Mouse (Mus musculus): Measurements from ENCODE around the gene Ndufs8. TPM values are rescaled to one million over a fixed set of nuclear protein-coding genes. Genes with fewer than 3 reads are reported as not detected.

The Ndufs8 gene
- polyA plus RNA-seq, 1 experiment: 91.7 TPM

DNA sequence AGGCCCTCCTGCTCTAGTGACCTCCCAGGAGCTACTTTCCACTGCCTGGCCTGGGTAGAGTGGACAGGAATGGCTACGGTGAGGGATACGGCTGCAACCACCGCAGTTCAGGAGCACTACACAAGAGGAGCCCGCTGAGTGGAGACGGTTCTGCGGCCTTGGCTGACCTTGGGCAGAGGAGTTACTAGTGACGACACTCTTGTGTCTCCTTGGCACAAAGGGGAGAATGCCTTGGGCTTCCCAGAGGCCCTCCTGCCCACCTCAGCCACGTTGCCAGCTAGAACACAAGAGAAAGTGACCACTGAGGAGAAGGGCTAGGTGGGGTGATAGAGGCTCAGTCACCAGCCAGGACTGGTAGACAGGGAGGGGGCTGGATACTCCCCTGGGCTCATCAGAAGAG, 11.6 kb upstream of the Ndufs8 start:
- H3K27ac ChIP-seq (ENCODE audit: insufficient read depth, low read length): no peak overlapping the region
- no peaks in the 10 kb centered on the region for H3K9me3 ChIP-seq (replicated peaks; ENCODE audit: control insufficient read depth, insufficient read depth, low read length, poor library complexity, severe bottlenecking)

DNA sequence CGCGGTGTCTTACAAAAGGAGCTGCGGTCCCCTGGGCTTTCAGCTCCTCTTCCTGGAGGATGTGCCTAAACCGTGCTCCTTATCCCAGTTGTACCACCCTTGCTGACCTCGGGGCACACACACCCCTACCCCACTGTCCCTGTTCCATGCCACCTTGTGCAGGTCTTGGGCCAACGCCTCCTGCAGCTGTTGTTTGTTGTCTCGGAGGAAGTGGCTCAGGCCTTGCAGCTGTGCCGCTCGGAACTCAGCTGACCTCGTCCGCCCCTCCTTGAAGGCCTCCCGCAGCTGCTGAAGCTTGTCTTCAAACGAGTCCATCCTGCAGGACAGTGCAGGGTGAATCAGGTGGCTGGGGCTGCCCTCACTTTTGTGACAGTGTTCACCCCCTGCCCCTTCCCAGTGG, 11.0 kb upstream of the Ndufs8 start:
- H3K27ac ChIP-seq (ENCODE audit: insufficient read depth, low read length): no peak overlapping the region
- no peak overlapping the region for H3K4me3 ChIP-seq (ENCODE audit: low read depth, low read length)
- peaks cover 6% of the 10 kb centered on the region for H3K4me1 ChIP-seq (ENCODE audit: control insufficient read depth, insufficient read depth, low read length)
- no peaks in the 10 kb centered on the region for H3K27me3 ChIP-seq (ENCODE audit: control insufficient read depth, insufficient read depth, low read length, poor library complexity, severe bottlenecking)
- TF ChIP-seq EP300 (IDR thresholded peaks at IDR 0.05; ENCODE audit: insufficient read depth, low read depth, low read length) (no peak), CTCF (IDR thresholded peaks at IDR 0.05; ENCODE audit: low read depth, low read length) (no peak), POLR2A (IDR thresholded peaks at IDR 0.05; ENCODE audit: insufficient read depth, low read length) (no peak)
- H3K9me3 ChIP-seq (replicated peaks; ENCODE audit: control insufficient read depth, insufficient read depth, low read length, poor library complexity, severe bottlenecking): no peaks in the 10 kb centered on the region
- H3K36me3 ChIP-seq (ENCODE audit: control insufficient read depth, insufficient read depth, low read length, poor library complexity, severe bottlenecking): no peaks in the 10 kb centered on the region
- no peak overlapping the region for H3K9ac ChIP-seq (ENCODE audit: low read depth, poor library complexity, severe bottlenecking)

More for the DNA sequence above, 11.6 kb upstream of the Ndufs8 start:
- Histone ChIP-seq H3K27me3 (ENCODE audit: control insufficient read depth, insufficient read depth, low read length, poor library complexity, severe bottlenecking) (no peaks in the 10 kb centered on the region), H3K4me3 (ENCODE audit: low read depth, low read length) (no peak overlapping the region), H3K36me3 (ENCODE audit: control insufficient read depth, insufficient read depth, low read length, poor library complexity, severe bottlenecking) (no peaks in the 10 kb centered on the region), H3K4me1 (ENCODE audit: control insufficient read depth, insufficient read depth, low read length) (peaks cover 6% of the 10 kb centered on the region), H3K9ac (ENCODE audit: low read depth, poor library complexity, severe bottlenecking) (no peak overlapping the region)
- TF ChIP-seq CTCF (IDR thresholded peaks at IDR 0.05; ENCODE audit: low read depth, low read length): no peak
- TF ChIP-seq POLR2A (IDR thresholded peaks at IDR 0.05; ENCODE audit: insufficient read depth, low read length): no peak
- TF ChIP-seq EP300 (IDR thresholded peaks at IDR 0.05; ENCODE audit: insufficient read depth, low read depth, low read length): no peak

DNA sequence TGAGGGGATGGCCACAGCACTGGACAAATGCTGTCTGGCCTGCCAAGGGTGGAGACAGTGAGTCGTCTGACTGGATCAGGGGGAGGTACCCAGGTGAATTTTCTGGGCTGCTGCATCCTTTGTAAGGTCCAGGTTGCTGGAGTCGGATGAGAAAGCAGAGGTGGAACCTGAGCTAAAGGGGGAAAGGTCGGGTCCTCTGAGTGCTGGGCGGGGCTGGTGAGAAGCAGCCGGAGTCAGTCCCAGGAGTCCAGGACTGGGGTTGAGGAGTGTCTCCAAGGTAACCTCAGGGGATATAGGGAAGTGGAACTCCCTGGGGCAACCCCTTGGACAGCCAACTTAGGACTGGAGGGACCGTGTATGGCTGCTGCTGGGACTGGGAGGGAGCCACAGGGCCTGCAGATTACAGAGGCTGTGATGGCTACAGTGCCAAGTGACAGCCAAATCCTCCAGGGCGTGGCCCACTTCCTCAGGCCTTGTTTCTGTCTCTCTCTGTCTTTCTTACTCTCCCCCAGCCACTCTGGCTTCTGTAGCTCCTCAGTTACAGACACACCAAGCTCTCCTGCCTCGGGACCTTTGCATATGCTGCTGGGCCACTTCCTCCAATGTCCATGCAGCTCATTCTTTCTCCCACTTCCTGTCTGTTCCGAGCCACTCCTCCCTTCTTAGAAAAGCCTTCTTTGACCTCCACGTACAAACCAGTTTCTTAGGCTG, 10.2 kb upstream of the Ndufs8 start:
- Histone ChIP-seq H3K27ac (ENCODE audit: insufficient read depth, low read length) (no peak overlapping the region), H3K9ac (ENCODE audit: low read depth, poor library complexity, severe bottlenecking) (no peak overlapping the region), H3K4me3 (ENCODE audit: low read depth, low read length) (no peak overlapping the region), H3K36me3 (ENCODE audit: control insufficient read depth, insufficient read depth, low read length, poor library complexity, severe bottlenecking) (no peaks in the 10 kb centered on the region), H3K9me3 (replicated peaks; ENCODE audit: control insufficient read depth, insufficient read depth, low read length, poor library complexity, severe bottlenecking) (no peaks in the 10 kb centered on the region), H3K27me3 (ENCODE audit: control insufficient read depth, insufficient read depth, low read length, poor library complexity, severe bottlenecking) (no peaks in the 10 kb centered on the region), H3K4me1 (ENCODE audit: control insufficient read depth, insufficient read depth, low read length) (peaks cover 6% of the 10 kb centered on the region)
- TF ChIP-seq EP300 (IDR thresholded peaks at IDR 0.05; ENCODE audit: insufficient read depth, low read depth, low read length) (0 out of 2 replicates have a peak, but pooled peaks have one; percentile 8), POLR2A (IDR thresholded peaks at IDR 0.05; ENCODE audit: insufficient read depth, low read length) (no peak), CTCF (IDR thresholded peaks at IDR 0.05; ENCODE audit: low read depth, low read length) (no peak)

DNA sequence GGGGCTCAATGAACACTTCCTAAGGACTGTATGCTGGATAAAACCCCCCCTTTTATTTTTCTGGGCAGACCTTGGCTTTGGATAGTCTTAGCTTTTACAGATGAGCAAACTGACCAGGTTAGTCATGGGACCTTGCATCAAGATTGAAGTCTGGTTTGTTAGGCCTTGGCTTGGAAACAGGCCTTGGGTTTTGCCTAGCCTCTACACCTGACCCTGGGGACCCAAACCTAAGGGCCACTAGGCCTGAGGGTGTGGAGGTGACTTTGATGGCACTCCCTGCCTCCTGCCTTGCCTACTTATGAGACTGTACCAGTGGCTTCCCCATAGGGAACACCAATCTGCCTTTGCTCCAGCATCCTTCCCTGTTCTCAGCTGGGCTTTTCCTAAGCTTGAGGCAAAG, 7.4 kb upstream of the Ndufs8 start:
- no peaks in the 10 kb centered on the region for H3K9me3 ChIP-seq (replicated peaks; ENCODE audit: control insufficient read depth, insufficient read depth, low read length, poor library complexity, severe bottlenecking)
- no peaks in the 10 kb centered on the region for H3K36me3 ChIP-seq (ENCODE audit: control insufficient read depth, insufficient read depth, low read length, poor library complexity, severe bottlenecking)
- no peak overlapping the region for H3K27ac ChIP-seq (ENCODE audit: insufficient read depth, low read length)
- TF ChIP-seq EP300 (IDR thresholded peaks at IDR 0.05; ENCODE audit: insufficient read depth, low read depth, low read length) (no peak), POLR2A (IDR thresholded peaks at IDR 0.05; ENCODE audit: insufficient read depth, low read length) (no peak), CTCF (IDR thresholded peaks at IDR 0.05; ENCODE audit: low read depth, low read length) (no peak)
- peaks cover 6% of the 10 kb centered on the region for H3K4me1 ChIP-seq (ENCODE audit: control insufficient read depth, insufficient read depth, low read length)
- H3K4me3 ChIP-seq (ENCODE audit: low read depth, low read length): no peak overlapping the region
- H3K9ac ChIP-seq (ENCODE audit: low read depth, poor library complexity, severe bottlenecking): no peak overlapping the region
- H3K27me3 ChIP-seq (ENCODE audit: control insufficient read depth, insufficient read depth, low read length, poor library complexity, severe bottlenecking): no peaks in the 10 kb centered on the region

DNA sequence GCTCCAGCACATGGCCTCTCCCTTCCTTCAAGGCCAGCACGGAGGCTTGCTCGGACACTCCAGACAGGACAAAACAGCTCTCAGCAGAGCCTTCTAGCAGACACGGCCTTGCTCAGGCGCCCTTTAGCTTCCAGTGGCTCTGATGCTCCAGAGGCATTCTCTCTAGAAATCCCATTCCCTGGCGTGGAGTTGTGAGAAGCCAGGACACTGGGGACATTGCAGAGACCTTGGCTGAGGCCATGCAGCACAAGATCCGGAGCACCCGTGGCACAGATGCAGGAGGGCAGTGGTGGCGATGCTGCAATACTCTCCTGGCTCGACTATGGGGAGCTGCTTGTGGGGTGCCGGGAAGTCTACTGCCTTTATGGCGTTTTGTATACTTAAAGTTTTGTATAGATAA, 4.2 kb upstream of the Ndufs8 start:
- Histone ChIP-seq H3K36me3 (ENCODE audit: control insufficient read depth, insufficient read depth, low read length, poor library complexity, severe bottlenecking) (no peaks in the 10 kb centered on the region), H3K27ac (ENCODE audit: insufficient read depth, low read length) (no peak overlapping the region), H3K9me3 (replicated peaks; ENCODE audit: control insufficient read depth, insufficient read depth, low read length, poor library complexity, severe bottlenecking) (no peaks in the 10 kb centered on the region), H3K4me1 (ENCODE audit: control insufficient read depth, insufficient read depth, low read length) (no peaks in the 10 kb centered on the region), H3K9ac (ENCODE audit: low read depth, poor library complexity, severe bottlenecking) (no peak overlapping the region), H3K4me3 (ENCODE audit: low read depth, low read length) (no peak overlapping the region), H3K27me3 (ENCODE audit: control insufficient read depth, insufficient read depth, low read length, poor library complexity, severe bottlenecking) (no peaks in the 10 kb centered on the region)
- TF ChIP-seq CTCF (IDR thresholded peaks at IDR 0.05; ENCODE audit: low read depth, low read length): no peak
- TF ChIP-seq POLR2A (IDR thresholded peaks at IDR 0.05; ENCODE audit: insufficient read depth, low read length): no peak
- TF ChIP-seq EP300 (IDR thresholded peaks at IDR 0.05; ENCODE audit: insufficient read depth, low read depth, low read length): no peak

DNA sequence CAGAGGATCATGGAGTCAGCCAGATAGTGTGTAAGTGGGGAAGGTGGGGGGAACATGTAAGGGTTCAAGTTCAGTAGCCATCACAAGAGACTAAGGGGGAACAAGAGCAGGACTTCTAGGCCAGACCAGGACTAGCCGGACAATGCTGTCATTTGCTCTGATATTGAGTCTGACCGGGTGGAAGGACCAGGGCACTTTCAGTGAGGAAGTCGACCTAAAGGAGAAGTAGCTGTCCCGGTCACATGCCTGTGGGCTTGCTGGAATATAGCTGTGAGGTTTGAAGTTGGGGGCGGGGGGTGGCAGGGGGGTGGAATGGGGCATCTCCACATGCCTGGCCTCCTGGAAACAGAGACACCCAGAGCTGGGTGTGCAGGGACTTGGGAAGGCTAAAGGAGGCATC, 2.0 kb upstream of the Ndufs8 start:
- TF ChIP-seq POLR2A (IDR thresholded peaks at IDR 0.05; ENCODE audit: insufficient read depth, low read length) (no peak), EP300 (IDR thresholded peaks at IDR 0.05; ENCODE audit: insufficient read depth, low read depth, low read length) (no peak)
- no peak overlapping the region for H3K27ac ChIP-seq (ENCODE audit: insufficient read depth, low read length)
- H3K36me3 ChIP-seq (ENCODE audit: control insufficient read depth, insufficient read depth, low read length, poor library complexity, severe bottlenecking): no peaks in the 10 kb centered on the region
- H3K9ac ChIP-seq (ENCODE audit: low read depth, poor library complexity, severe bottlenecking): no peak overlapping the region
- H3K4me1 ChIP-seq (ENCODE audit: control insufficient read depth, insufficient read depth, low read length): no peaks in the 10 kb centered on the region
- no peaks in the 10 kb centered on the region for H3K9me3 ChIP-seq (replicated peaks; ENCODE audit: control insufficient read depth, insufficient read depth, low read length, poor library complexity, severe bottlenecking)
- no peak overlapping the region for H3K4me3 ChIP-seq (ENCODE audit: low read depth, low read length)
- no peaks in the 10 kb centered on the region for H3K27me3 ChIP-seq (ENCODE audit: control insufficient read depth, insufficient read depth, low read length, poor library complexity, severe bottlenecking)
